Mouse (Mus musculus): ENCODE data around the gene Ppil6. TPM values are rescaled to one million over a fixed set of nuclear protein-coding genes. Genes with fewer than 3 reads are reported as not detected.

Gene Ppil6
- total RNA-seq (2015; ENCODE audit: low replicate concordance) (not detected in 2 replicates), total RNA-seq (2017; ENCODE audit: low replicate concordance) (not detected in 2 replicates)

GRCm38 (mm10) chr10:41489708-41490517 is at the start of gene Ppil6, which contains the start of gene Smpd2:
Gene Ppil6 (plus strand): TSS chr10:41490439.
Gene Smpd2 (minus strand): TSS chr10:41490369.
- ATAC-seq (replicated peaks; ENCODE audit: low FRiP score, poor library complexity, severe bottlenecking): peak; percentile 78

- no peak for ATAC-seq (replicated peaks; ENCODE audit: low FRiP score, poor library complexity, severe bottlenecking)
Observed at GRCm38 (mm10) chr10:41448216-41448615, 42.0 kb upstream of the Ppil6 start.

GRCm38 (mm10) chr10:41449684-41450083 is 40.6 kb upstream of the Ppil6 start:
- ATAC-seq (replicated peaks; ENCODE audit: low FRiP score, poor library complexity, severe bottlenecking): peak; percentile 63

- ATAC-seq (replicated peaks; ENCODE audit: low FRiP score, poor library complexity, severe bottlenecking): peak; percentile 97
Observed at GRCm38 (mm10) chr10:41450137-41450670, 40.0 kb upstream of the Ppil6 start, which contains the start of gene Zbtb24. Gene Zbtb24 (plus strand): TSS chr10:41450383.

GRCm38 (mm10) chr10:41450780-41451522 is 39.3 kb upstream of the Ppil6 start:
- no peak for ATAC-seq (replicated peaks; ENCODE audit: low FRiP score, poor library complexity, severe bottlenecking)

GRCm38 (mm10) chr10:41451656-41452055 is 38.6 kb upstream of the Ppil6 start:
- no peak for ATAC-seq (replicated peaks; ENCODE audit: low FRiP score, poor library complexity, severe bottlenecking)

GRCm38 (mm10) chr10:41452791-41453190 is 37.4 kb upstream of the Ppil6 start:
- no peak for ATAC-seq (replicated peaks; ENCODE audit: low FRiP score, poor library complexity, severe bottlenecking)

GRCm38 (mm10) chr10:41459990-41460389 is 30.2 kb upstream of the Ppil6 start:
- no peak for ATAC-seq (replicated peaks; ENCODE audit: low FRiP score, poor library complexity, severe bottlenecking)

GRCm38 (mm10) chr10:41460501-41460900 is 29.7 kb upstream of the Ppil6 start:
- no peak for ATAC-seq (replicated peaks; ENCODE audit: low FRiP score, poor library complexity, severe bottlenecking)

GRCm38 (mm10) chr10:41461057-41461722 is 29.0 kb upstream of the Ppil6 start:
- ATAC-seq (replicated peaks; ENCODE audit: low FRiP score, poor library complexity, severe bottlenecking): no peak

- ATAC-seq (replicated peaks; ENCODE audit: low FRiP score, poor library complexity, severe bottlenecking): no peak
Observed at GRCm38 (mm10) chr10:41464401-41464955, 25.8 kb upstream of the Ppil6 start.

- ATAC-seq (replicated peaks; ENCODE audit: low FRiP score, poor library complexity, severe bottlenecking): no peak
Observed at GRCm38 (mm10) chr10:41467325-41467724, 22.9 kb upstream of the Ppil6 start.

GRCm38 (mm10) chr10:41470693-41471092 is 19.5 kb upstream of the Ppil6 start:
- ATAC-seq (replicated peaks; ENCODE audit: low FRiP score, poor library complexity, severe bottlenecking): no peak

GRCm38 (mm10) chr10:41472534-41472933 is 17.7 kb upstream of the Ppil6 start:
- no peak for ATAC-seq (replicated peaks; ENCODE audit: low FRiP score, poor library complexity, severe bottlenecking)

GRCm38 (mm10) chr10:41472962-41473481 is 17.2 kb upstream of the Ppil6 start:
- ATAC-seq (replicated peaks; ENCODE audit: low FRiP score, poor library complexity, severe bottlenecking): no peak

- no peak for ATAC-seq (replicated peaks; ENCODE audit: low FRiP score, poor library complexity, severe bottlenecking)
Observed at GRCm38 (mm10) chr10:41473782-41474468, 16.3 kb upstream of the Ppil6 start.

GRCm38 (mm10) chr10:41474981-41475391 is 15.3 kb upstream of the Ppil6 start:
- no peak for ATAC-seq (replicated peaks; ENCODE audit: low FRiP score, poor library complexity, severe bottlenecking)

- no peak for ATAC-seq (replicated peaks; ENCODE audit: low FRiP score, poor library complexity, severe bottlenecking)
Observed at GRCm38 (mm10) chr10:41476171-41477017, 13.8 kb upstream of the Ppil6 start, which contains the start of gene Mical1. Gene Mical1 (plus strand): TSS chr10:41476314.
